Mouse (Mus musculus) frontal cortex, postnatal 10 days (tissue): ENCODE data around the gene Taar8a.
"Not testable (repeated sequence)": the region's sequence is repeated elsewhere in the genome, so short reads cannot be mapped to it uniquely, and the experiment has no call there.

Experiments used
- DNase-seq, 2 experiments: peaks; one replicate each; pipeline ENCODE4 v3.0.0; 2022; ENCODE audit warnings: low spot score in 2 of 2, mixed read lengths in 1 of 2

The Taar8a gene

DNA sequence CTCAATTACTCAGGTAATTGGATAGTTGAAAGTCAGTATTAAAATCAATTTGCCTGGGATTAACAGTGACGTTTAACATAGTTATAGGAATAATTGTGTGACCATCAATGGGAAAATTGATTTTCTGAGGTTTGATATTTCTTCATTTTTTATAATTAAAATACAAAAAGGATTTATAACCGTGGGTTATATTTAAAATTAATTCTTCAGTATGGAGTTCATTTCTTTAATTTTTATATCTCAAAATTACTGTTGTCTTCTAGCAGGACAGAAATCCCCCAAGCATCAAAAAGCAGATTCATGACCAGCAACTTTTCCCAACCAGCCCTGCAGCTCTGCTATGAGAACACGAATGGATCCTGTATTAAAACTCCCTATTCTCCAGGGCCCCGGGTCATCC lies at the start of gene Taar8a:
TSS of gene Taar8a (plus strand) at position 301 of the 400 bp plus-strand sequence.
- DNase-seq: not testable (repeated sequence)

DNA sequence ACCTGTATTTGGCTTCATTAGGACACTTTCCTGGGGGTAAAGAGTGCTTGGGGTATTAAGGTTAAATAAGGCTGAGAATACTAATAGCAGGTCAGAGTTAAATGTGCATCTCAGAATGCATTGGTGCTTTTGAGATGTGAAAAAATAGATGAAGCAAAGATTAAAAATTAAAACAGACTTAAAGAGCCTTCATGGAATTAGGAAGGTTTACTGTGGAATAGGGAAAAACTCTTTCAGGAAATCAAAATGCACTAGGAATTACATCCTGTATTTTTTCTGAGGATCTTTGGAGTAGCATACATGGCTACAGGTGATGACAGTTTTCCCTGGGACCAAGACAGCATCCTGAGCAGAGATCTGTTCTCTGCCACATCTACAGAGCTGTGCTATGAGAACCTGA lies 49.4 kb upstream of the Taar8a start, which contains the start of gene Taar7d:
TSS of gene Taar7d (plus strand) at position 301 of the 400 bp plus-strand sequence.
- no peak for DNase-seq

DNA sequence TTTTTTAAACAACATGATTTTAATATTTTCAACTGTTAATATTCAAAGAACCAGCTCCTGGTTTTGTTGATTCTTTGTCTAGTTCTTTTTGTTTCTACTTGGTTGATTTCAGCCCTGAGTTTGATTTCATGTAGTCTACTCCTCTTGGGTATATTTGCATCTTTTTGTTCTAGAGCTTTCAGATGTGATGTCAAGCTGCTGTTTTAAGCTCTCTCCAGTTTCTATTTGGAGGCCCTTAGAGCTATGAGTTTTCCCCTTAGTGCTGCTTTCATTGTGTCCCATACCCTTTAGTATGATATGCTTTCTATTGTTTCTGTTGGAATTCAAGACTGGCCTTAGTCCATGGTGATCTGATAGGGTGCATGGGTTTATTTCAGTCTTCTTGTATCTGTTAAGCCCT lies 45.0 kb upstream of the Taar8a start:
- DNase-seq: no peak

DNA sequence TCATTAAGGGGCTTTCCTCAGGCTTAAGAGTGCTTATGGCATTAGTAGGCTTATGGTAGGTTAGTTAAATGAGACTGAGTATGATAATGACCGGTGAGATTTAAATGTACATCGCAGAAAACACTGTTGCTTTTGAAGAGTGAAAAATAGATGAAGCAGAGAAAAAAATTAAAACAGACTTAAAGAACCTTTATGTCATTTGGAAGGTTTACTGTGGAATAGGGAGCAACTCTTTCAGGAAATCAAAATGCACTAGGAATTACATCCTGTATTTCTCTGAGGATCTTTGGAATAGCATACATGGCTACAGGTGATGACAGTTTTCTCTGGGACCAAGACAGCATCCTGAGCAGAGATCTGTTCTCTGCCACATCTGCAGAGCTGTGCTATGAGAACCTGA lies 39.0 kb upstream of the Taar8a start, which contains the start of gene Taar7e:
TSS of gene Taar7e (plus strand) at position 301 of the 400 bp plus-strand sequence.
- DNase-seq: no peak

DNA sequence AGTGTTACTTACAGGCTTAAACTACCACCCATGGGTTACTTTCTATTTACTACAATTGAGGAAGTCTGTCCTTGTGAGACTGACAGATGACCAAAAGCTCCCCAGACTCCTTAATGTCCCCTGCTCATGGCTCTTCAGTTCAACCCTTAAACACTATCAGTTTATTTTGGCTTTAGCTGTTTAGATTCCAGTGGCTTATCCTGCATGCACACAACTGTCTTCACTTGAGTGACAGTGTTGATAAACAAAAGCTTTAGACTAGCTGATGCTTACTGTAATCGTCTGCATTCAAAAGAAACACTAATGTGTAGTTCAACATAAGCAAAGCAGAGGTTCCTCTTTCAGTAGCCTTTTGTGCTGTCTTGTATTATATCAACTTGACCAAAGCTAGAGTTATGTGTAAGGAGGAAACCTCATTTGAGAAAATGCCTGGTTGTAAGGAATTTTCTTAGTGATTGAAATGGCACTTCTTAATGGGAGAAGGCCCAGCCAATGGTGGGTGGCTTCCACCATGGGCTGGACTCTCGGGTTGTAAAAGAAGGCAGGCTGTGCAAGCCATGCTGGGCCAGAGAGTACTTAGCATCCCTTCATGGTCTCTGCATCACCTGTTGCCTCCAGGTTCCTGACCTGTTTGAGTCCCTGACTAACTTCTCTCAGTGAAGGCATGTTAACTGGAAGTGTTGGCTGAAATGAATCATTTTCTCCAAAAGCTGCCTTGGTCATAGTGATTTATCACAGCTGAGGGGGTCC lies 36.0 kb upstream of the Taar8a start:
- no peak for DNase-seq

DNA sequence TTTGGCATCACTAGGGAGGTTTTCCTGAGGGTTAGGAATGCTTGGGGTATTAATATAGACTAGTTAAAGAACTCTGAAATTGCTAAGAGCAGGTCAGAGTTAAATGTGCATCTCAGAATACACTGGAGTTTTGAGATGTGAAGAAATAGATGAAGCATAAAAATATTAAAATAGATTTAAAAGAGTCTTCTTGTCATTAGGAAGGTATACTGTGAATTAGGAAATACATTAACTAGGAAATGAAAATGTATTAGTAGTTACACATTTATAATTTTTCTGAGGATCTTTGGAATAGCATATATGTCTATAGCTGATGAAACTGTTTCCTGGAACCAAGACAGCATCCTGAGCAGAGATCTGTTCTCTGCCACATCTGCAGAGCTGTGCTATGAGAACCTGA lies 27.1 kb upstream of the Taar8a start, which contains the start of gene Taar7f:
TSS of gene Taar7f (plus strand) at position 301 of the 400 bp plus-strand sequence.
- DNase-seq: no peak

DNA sequence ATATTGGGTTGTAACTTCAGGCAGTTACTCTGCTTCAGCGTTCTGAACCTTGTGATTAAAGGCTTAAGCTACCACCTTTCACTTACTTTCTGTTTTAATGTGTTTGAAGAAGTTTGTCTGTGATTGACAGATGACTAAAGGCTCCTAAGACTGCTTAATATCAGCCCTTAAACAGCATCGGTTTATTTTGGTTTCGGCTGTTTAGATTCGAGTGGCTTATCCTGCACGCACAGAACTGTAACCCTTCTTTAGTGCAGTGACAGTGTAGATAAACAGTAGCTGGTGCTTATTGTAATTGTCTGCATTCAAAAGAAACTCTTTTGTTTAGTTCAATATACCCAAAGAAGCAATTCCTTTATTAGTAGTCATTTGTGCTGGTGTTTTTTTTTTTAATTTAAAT lies 24.3 kb upstream of the Taar8a start:
- no peak for DNase-seq

GRCm38 (mm10) chr10:24058986-24059385 lies 17.3 kb upstream of the Taar8a start:
- DNase-seq: no peak

DNA sequence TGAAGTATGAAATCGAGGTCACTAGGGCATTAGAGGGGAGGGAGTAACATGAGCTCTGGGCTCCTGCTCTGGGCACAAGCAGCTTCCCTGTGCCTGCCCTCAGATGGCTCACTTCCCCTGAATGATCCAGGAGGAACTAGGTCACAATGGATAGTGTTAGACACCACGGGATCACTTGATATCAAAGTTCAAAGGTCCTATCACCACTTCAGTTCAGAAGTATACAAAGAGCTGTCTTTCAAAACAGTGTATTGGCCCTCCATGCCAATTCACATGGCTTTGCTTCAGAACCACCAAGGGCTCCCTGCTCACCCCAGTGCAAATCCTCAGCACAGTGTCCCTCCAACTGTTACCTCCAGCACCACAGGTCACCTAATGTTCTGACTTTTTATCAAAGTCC lies 1.5 kb upstream of the Taar8a start:
- not testable (repeated sequence) for DNase-seq

- DNase-seq: peak in 1 of 2 experiments; percentile 25
Measured at GRCm38 (mm10) chr10:24080166-24080565, 3.9 kb downstream of the Taar8a start.

DNA sequence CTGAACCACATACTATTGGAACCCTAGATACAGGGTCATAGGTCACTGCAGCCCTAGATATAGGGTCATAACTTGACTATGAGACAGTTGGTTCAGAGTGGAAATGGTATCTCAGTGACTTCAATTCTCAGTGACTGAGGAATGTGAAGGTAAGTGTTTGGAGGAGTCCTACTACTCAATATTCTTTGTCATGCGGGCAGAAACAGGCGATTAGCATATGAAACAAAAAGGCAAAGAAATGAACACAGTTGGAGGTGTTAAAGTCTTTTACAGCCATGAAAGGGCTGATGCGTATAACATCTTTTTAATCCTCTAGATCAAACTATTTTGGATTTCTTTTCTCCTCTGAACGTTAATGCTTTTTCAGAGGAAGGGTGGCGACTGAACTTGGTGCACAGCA lies 9.6 kb downstream of the Taar8a start:
- no peak for DNase-seq

GRCm38 (mm10) chr10:24086555-24086954 lies 10.3 kb downstream of the Taar8a start:
- DNase-seq: no peak

GRCm38 (mm10) chr10:24087168-24087567 lies 10.9 kb downstream of the Taar8a start:
- no peak for DNase-seq

GRCm38 (mm10) chr10:24092194-24092593 lies 15.9 kb downstream of the Taar8a start, which contains the start of gene Taar8b:
Taar8b (minus strand) TSS chr10:24092294.
- no peak for DNase-seq

GRCm38 (mm10) chr10:24097010-24097409 lies 20.7 kb downstream of the Taar8a start:
- DNase-seq: not testable (repeated sequence)

DNA sequence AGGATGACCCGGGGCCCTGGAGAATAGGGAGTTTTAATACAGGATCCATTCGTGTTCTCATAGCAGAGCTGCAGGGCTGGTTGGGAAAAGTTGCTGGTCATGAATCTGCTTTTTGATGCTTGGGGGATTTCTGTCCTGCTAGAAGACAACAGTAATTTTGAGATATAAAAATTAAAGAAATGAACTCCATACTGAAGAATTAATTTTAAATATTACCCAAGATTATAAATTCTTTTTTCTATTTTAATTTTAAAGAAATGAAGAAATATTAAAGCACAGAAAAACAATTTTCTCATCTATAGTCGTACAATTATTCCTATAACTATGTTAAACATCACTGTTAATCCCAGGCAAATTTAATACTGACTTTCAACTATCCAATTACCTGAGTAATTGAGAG lies 25.5 kb downstream of the Taar8a start, which contains the start of gene Taar8c:
TSS of gene Taar8c (minus strand) at position 101 of the 400 bp plus-strand sequence.
- DNase-seq: not testable (repeated sequence)

- not testable (repeated sequence) for DNase-seq
Measured at GRCm38 (mm10) chr10:24103299-24103698, 27.0 kb downstream of the Taar8a start.

DNA sequence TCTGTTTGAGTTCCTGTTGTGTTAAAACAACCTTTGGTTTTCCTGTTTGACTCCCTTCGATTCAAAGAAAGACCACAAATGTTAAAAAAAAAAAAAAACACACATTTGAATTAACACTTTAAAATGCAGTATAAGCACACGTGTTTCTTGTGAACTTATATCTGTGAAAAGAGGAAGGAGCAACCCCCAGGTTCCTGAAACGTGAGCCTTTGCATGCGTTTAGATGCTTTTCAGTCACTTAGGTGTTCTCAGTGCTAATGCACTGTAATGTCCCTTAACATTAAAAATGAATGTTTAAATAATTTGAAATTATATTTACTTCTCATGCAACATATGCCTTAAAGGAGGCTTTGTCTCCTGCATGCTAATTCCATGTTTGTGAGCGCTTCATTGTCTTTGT lies 31.4 kb downstream of the Taar8a start:
- DNase-seq: no peak

DNA sequence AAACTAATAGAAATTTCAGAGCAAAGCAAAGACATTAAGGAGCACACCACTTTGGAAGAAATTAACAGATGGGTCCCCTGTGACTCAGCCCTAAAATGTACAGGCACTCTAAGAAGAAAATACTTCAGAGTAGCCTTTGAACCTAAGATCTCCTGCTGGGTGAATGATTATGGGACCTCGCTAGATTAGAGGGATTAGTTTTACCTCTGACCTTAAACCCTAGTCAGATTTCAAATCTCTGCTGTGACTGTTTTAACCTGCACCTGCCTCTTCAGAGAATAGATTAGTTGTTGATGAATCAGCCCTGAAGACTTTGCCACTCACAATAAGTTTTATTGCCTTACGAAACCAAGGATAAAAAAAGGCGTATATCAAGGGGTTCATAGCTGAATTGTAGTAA lies 31.9 kb downstream of the Taar8a start:
- no peak for DNase-seq

GRCm38 (mm10) chr10:24109434-24109833 lies 33.1 kb downstream of the Taar8a start, which contains the start of gene Taar9:
Taar9 (minus strand) TSS chr10:24109534.
- not testable (repeated sequence) for DNase-seq

- DNase-seq: no peak
Measured at GRCm38 (mm10) chr10:24111116-24111778, 34.9 kb downstream of the Taar8a start.
